Mouse (Mus musculus): ENCODE measurements at regions not wholly inside any gene's neighbourhood (a gene's known extent, or its start where the extent isn't known, plus 50 kb on each side); places are given as distances from the start of the nearest gene placed in this dataset.

DNA sequence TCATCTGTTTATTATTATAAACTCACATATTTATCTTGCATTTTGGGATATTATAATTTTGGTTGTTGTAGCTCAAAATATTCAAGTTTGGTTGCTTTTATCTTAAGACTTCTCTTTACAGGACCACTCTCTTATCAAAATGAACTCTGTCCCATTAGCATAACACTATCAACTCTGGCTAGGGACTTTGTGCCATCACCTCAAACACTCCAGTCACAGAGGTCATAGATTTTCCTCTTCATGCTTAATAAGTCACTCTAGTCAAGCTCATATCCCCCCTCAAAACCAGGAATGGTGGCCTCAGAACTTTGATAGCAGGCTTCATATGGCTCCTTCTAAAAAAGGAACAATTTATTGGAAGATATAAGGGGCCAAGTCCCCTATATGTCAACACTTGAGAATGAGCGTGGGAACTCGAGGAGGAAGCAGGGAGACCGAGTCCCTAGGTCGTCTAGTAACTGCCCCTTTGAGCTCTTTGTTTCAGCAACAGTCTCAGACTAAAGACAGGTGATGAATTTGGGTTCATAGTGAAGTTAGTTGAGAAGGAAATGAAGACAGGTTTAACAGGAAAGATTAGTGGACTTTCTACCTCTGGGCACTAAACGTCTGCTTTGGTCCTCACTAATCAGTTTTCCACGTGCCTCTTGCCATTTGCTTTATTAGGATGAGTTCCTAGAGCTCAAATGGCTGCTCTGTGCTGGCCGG, 565.4 kb upstream of the Pkn2 start:
- TF ChIP-seq CHD2 (IDR thresholded peaks at IDR 0.05; ENCODE audit: low read depth, low read length): no peak
- no peak for TF ChIP-seq MAFK (IDR thresholded peaks at IDR 0.05; ENCODE audit: insufficient read depth, low read depth, low read length)
- no peak for TF ChIP-seq ZC3H11A (IDR thresholded peaks at IDR 0.05; ENCODE audit: borderline replicate concordance, low read depth, low read length)
- TF ChIP-seq ZNF384 (IDR thresholded peaks at IDR 0.05; ENCODE audit: low read depth, low read length): no peak
- no peak for TF ChIP-seq HCFC1 (IDR thresholded peaks at IDR 0.05; ENCODE audit: borderline replicate concordance, insufficient read depth, low read length)
- in situ Hi-C loops (cut with MboI; ENCODE audit: low sequenced_read_pairs in 2 of 2, unreplicated experiment in 2 of 2): no loop called here
- no peak for DNase-seq (ENCODE audit: low read depth, low spot score)
- Histone ChIP-seq H3K4me1 (ENCODE audit: control insufficient read depth in 2 of 2, insufficient read depth in 2 of 2, low read length in 2 of 2, poor library complexity in 1 of 2) (no peaks in the 10 kb centered on the region), H3K4me3 (ENCODE audit: insufficient read depth in 1 of 2, low read depth in 1 of 2, low read length in 2 of 2, poor library complexity in 1 of 2, severe bottlenecking in 1 of 2) (no peak overlapping the region), H3K9me3 (ENCODE audit: control insufficient read depth, insufficient read depth, low read depth, low read length) (no peaks in the 10 kb centered on the region), H3K27ac (ENCODE audit: insufficient read depth, low read depth, low read length, poor library complexity, severe bottlenecking) (no peak overlapping the region), H3K36me3 (ENCODE audit: control insufficient read depth, insufficient read depth, low read length, poor library complexity, severe bottlenecking) (no peaks in the 10 kb centered on the region), H3K9ac (ENCODE audit: insufficient read depth, low read depth, low read length, poor library complexity, severe bottlenecking) (no peak overlapping the region)

DNA sequence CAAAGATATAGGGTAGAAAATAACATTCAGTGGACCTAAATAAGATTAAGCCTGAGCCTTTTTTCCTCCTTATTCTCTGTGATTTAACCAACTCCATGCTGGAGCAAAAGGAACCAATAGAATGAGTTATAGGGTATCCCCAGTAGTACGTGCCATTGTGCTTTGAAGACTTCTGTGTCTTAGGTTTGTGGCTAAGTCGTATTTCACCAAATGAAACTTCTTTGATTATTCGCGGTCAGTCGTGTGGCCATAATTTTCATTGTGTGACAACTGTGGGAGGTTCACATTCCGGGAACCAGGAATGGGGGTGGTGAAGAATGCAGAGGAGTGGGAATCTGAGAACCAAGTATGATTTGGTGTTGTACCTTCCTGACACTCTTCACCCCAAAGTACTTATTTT, 535.6 kb upstream of the Pkn2 start:
- H3K27ac ChIP-seq (ENCODE audit: insufficient read depth, low read depth, low read length, poor library complexity, severe bottlenecking): no peak overlapping the region
- no peaks in the 10 kb centered on the region for H3K36me3 ChIP-seq (ENCODE audit: control insufficient read depth, insufficient read depth, low read length, poor library complexity, severe bottlenecking)
- no peak overlapping the region for H3K4me3 ChIP-seq (ENCODE audit: insufficient read depth in 1 of 2, low read depth in 1 of 2, low read length in 2 of 2, poor library complexity in 1 of 2, severe bottlenecking in 1 of 2)
- DNase-seq (ENCODE audit: low read depth, low spot score): no peak
- TF ChIP-seq CHD2 (IDR thresholded peaks at IDR 0.05; ENCODE audit: low read depth, low read length): no peak
- TF ChIP-seq ZNF384 (IDR thresholded peaks at IDR 0.05; ENCODE audit: low read depth, low read length): no peak
- TF ChIP-seq ZC3H11A (IDR thresholded peaks at IDR 0.05; ENCODE audit: borderline replicate concordance, low read depth, low read length): no peak
- no peak for TF ChIP-seq MAFK (IDR thresholded peaks at IDR 0.05; ENCODE audit: insufficient read depth, low read depth, low read length)
- TF ChIP-seq HCFC1 (IDR thresholded peaks at IDR 0.05; ENCODE audit: borderline replicate concordance, insufficient read depth, low read length): no peak
- in situ Hi-C loops (cut with MboI; ENCODE audit: low sequenced_read_pairs in 2 of 2, unreplicated experiment in 2 of 2): no loop called here
- no peaks in the 10 kb centered on the region for H3K9me3 ChIP-seq (ENCODE audit: control insufficient read depth, insufficient read depth, low read depth, low read length)
- no peak overlapping the region for H3K9ac ChIP-seq (ENCODE audit: insufficient read depth, low read depth, low read length, poor library complexity, severe bottlenecking)
- H3K4me1 ChIP-seq (ENCODE audit: control insufficient read depth in 2 of 2, insufficient read depth in 2 of 2, low read length in 2 of 2, poor library complexity in 1 of 2): no peaks in the 10 kb centered on the region

DNA sequence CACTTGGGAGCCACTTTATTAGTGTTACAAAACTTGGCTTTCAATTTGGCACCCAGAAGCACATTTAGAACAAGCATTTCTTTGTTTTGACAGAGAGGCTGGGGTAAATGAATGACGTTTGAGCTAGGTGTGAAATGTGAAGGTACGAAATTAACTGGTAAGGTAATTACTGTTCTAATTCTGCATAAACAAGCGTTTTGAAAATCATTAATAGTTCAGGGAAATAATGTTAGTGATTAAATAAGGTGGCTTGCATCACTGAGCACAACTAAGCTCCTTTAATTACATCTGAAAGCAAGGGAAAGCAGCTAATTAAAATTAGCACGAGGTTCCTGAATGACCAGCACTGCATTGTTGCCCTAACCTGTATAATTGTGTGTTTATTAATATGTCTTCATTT, 529.9 kb upstream of the Pkn2 start:
- H3K36me3 ChIP-seq (ENCODE audit: control insufficient read depth, insufficient read depth, low read length, poor library complexity, severe bottlenecking): no peaks in the 10 kb centered on the region
- DNase-seq (ENCODE audit: low read depth, low spot score): no peak
- no peak overlapping the region for H3K9ac ChIP-seq (ENCODE audit: insufficient read depth, low read depth, low read length, poor library complexity, severe bottlenecking)
- H3K4me3 ChIP-seq (ENCODE audit: insufficient read depth in 1 of 2, low read depth in 1 of 2, low read length in 2 of 2, poor library complexity in 1 of 2, severe bottlenecking in 1 of 2): no peak overlapping the region
- TF ChIP-seq CHD2 (IDR thresholded peaks at IDR 0.05; ENCODE audit: low read depth, low read length) (no peak), HCFC1 (IDR thresholded peaks at IDR 0.05; ENCODE audit: borderline replicate concordance, insufficient read depth, low read length) (no peak), ZNF384 (IDR thresholded peaks at IDR 0.05; ENCODE audit: low read depth, low read length) (no peak), MAFK (IDR thresholded peaks at IDR 0.05; ENCODE audit: insufficient read depth, low read depth, low read length) (no peak), ZC3H11A (IDR thresholded peaks at IDR 0.05; ENCODE audit: borderline replicate concordance, low read depth, low read length) (no peak)
- H3K9me3 ChIP-seq (ENCODE audit: control insufficient read depth, insufficient read depth, low read depth, low read length): no peaks in the 10 kb centered on the region
- H3K27ac ChIP-seq (ENCODE audit: insufficient read depth, low read depth, low read length, poor library complexity, severe bottlenecking): no peak overlapping the region
- in situ Hi-C loops (cut with MboI; ENCODE audit: low sequenced_read_pairs in 2 of 2, unreplicated experiment in 2 of 2): no loop called here
- H3K4me1 ChIP-seq (ENCODE audit: control insufficient read depth in 2 of 2, insufficient read depth in 2 of 2, low read length in 2 of 2, poor library complexity in 1 of 2): no peaks in the 10 kb centered on the region

DNA sequence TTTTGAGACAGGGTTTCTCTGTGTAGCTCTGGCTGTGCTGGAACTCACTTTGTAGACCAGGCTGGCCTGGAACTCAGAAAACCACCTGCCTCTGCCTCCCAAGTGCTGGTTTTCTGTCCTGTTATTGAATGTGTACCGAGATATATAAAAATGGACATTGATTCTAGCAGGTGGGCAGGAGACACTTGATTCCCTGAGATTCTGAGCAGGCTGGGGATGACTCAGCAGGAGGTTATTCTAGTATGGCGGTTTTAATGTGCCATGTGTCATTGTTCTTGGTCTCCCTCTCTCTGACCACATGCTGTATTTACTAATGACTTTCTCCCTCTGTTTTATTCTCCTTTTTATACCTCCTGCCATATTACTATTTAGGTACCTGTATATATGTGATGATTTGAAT, 517.2 kb upstream of the Pkn2 start:
- H3K4me3 ChIP-seq (ENCODE audit: insufficient read depth in 1 of 2, low read depth in 1 of 2, low read length in 2 of 2, poor library complexity in 1 of 2, severe bottlenecking in 1 of 2): no peak overlapping the region
- H3K27ac ChIP-seq (ENCODE audit: insufficient read depth, low read depth, low read length, poor library complexity, severe bottlenecking): no peak overlapping the region
- in situ Hi-C loops (cut with MboI; ENCODE audit: low sequenced_read_pairs in 2 of 2, unreplicated experiment in 2 of 2): no loop called here
- no peaks in the 10 kb centered on the region for H3K4me1 ChIP-seq (ENCODE audit: control insufficient read depth in 2 of 2, insufficient read depth in 2 of 2, low read length in 2 of 2, poor library complexity in 1 of 2)
- no peaks in the 10 kb centered on the region for H3K36me3 ChIP-seq (ENCODE audit: control insufficient read depth, insufficient read depth, low read length, poor library complexity, severe bottlenecking)
- no peaks in the 10 kb centered on the region for H3K9me3 ChIP-seq (ENCODE audit: control insufficient read depth, insufficient read depth, low read depth, low read length)
- no peak for DNase-seq (ENCODE audit: low read depth, low spot score)
- H3K9ac ChIP-seq (ENCODE audit: insufficient read depth, low read depth, low read length, poor library complexity, severe bottlenecking): no peak overlapping the region
- TF ChIP-seq HCFC1 (IDR thresholded peaks at IDR 0.05; ENCODE audit: borderline replicate concordance, insufficient read depth, low read length) (no peak), MAFK (IDR thresholded peaks at IDR 0.05; ENCODE audit: insufficient read depth, low read depth, low read length) (no peak), CHD2 (IDR thresholded peaks at IDR 0.05; ENCODE audit: low read depth, low read length) (no peak), ZNF384 (IDR thresholded peaks at IDR 0.05; ENCODE audit: low read depth, low read length) (no peak), ZC3H11A (IDR thresholded peaks at IDR 0.05; ENCODE audit: borderline replicate concordance, low read depth, low read length) (no peak)
